Mouse (Mus musculus): ENCODE measurements around the gene Kcnb1. TPM values are rescaled to one million over a fixed set of nuclear protein-coding genes. Genes with fewer than 3 reads are reported as not detected.
A peak's percentile ranks its signal among the peaks of the same experiment; 100 is the strongest.

The Kcnb1 gene
- total RNA-seq, 1 experiment = 1.3 TPM

DNA sequence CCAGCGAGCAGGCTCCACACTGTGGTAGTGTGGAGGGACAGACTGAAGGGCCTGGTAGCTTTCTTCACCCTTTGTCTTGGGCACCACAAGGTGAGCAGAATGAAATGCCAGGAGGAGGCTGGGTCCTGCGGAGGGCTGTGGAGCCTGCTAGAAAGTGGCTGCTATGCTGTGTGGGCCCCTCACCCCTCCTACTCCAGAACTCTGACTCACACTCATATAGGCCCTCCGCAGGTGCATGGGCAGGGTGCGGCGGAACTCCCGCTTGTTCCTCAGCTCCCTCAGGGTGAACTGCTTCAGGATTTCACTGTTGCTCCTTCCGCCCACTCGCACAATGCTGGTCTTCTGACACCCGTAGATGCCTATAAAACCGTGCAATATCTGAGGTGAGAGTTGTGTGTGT, 141.7 kb downstream of the Kcnb1 start:
- peak overlapping the region; percentile 1 for H3K27ac ChIP-seq (ENCODE audit: insufficient read depth, low read depth, low read length, poor library complexity, severe bottlenecking)
- TF ChIP-seq MAFK (IDR thresholded peaks at IDR 0.05; ENCODE audit: insufficient read depth, low read depth, low read length) = no peak
- TF ChIP-seq CHD2 (IDR thresholded peaks at IDR 0.05; ENCODE audit: low read depth, low read length) = no peak
- no peak for TF ChIP-seq ZNF384 (IDR thresholded peaks at IDR 0.05; ENCODE audit: low read depth, low read length)
- TF ChIP-seq ZC3H11A (IDR thresholded peaks at IDR 0.05; ENCODE audit: borderline replicate concordance, low read depth, low read length) = no peak
- TF ChIP-seq HCFC1 (IDR thresholded peaks at IDR 0.05; ENCODE audit: borderline replicate concordance, insufficient read depth, low read length) = no peak
- peaks cover 5 to 18% of the 10 kb centered on the region in 2 experiments; a peak in 3 of 4 replicates for H3K4me1 ChIP-seq (ENCODE audit: control insufficient read depth in 2 of 2, insufficient read depth in 2 of 2, low read length in 2 of 2, poor library complexity in 1 of 2)
- no peak for DNase-seq (ENCODE audit: low read depth, low spot score)
- no peaks in the 10 kb centered on the region for H3K9me3 ChIP-seq (ENCODE audit: control insufficient read depth, insufficient read depth, low read depth, low read length)
- peaks cover 42% of the 10 kb centered on the region for H3K36me3 ChIP-seq (ENCODE audit: control insufficient read depth, insufficient read depth, low read length, poor library complexity, severe bottlenecking)
- in situ Hi-C loops (cut with MboI; ENCODE audit: low sequenced_read_pairs in 2 of 2, unreplicated experiment in 2 of 2) = no loop called here
- H3K4me3 ChIP-seq (ENCODE audit: insufficient read depth in 1 of 2, low read depth in 1 of 2, low read length in 2 of 2, poor library complexity in 1 of 2, severe bottlenecking in 1 of 2) = peak overlapping the region; percentile 16 to 26; a peak in 3 of 4 replicates
- peak overlapping the region; percentile 38 for H3K9ac ChIP-seq (ENCODE audit: insufficient read depth, low read depth, low read length, poor library complexity, severe bottlenecking)

Other genes starting within 250 kb of the Kcnb1 start
- gene Stau1, start 193.9 kb downstream of the Kcnb1 start, total RNA-seq (2012; rRNA removed) = 17.1 and 24.1 TPM in 2 replicates
- gene Ddx27, start 175.0 kb downstream of the Kcnb1 start, total RNA-seq (2012; rRNA removed) = 128 and 132 TPM in 2 replicates
- 15.3 and 15.9 TPM in 2 replicates for gene Znfx1, start 127.1 kb downstream of the Kcnb1 start, total RNA-seq (2012; rRNA removed)
- gene Ptgis, start 50.4 kb upstream of the Kcnb1 start, total RNA-seq (2012; rRNA removed) = 16.1 and 23.8 TPM in 2 replicates
- 40.5 and 61.7 TPM in 2 replicates for gene B4galt5, start 159.0 kb upstream of the Kcnb1 start, total RNA-seq (2012; rRNA removed)
- gene Slc9a8, start 231.6 kb upstream of the Kcnb1 start, total RNA-seq (2012; rRNA removed) = 38.6 and 54.4 TPM in 2 replicates

All from ES-E14 (cell line).